Mouse (Mus musculus) stomach, embryonic 14.5 days (tissue): ENCODE data around the gene Lcor. TPM values are rescaled to one million over a fixed set of nuclear protein-coding genes. Genes with fewer than 3 reads are reported as not detected.

ENCODE experiments used
- ATAC-seq: fragments of 200-750 bp; cut with Nextera tagmentation; 2 replicates; pipeline ENCODE4 v1.8.0; 2017; ENCODE audit warnings: low read depth, moderate TSS enrichment; ENCODE audit not compliant: insufficient number of reproducible peaks, insufficient read depth, low FRiP score
- H3K27ac ChIP-seq: fragments of 300-500 bp; sonication (generic); 2 replicates; pipeline ENCODE4 v1.5.1; 2014; ENCODE audit warnings: mild to moderate bottlenecking, low read length, moderate library complexity, mixed read lengths
- H3K27me3 ChIP-seq: fragments of 300-500 bp; sonication (generic); 2 replicates; pipeline ENCODE4 v1.6.1; 2014; ENCODE audit warnings: low read length, control low read depth, mixed read lengths; ENCODE audit not compliant: control insufficient read depth, insufficient read depth
- H3K36me3 ChIP-seq: fragments of 300-500 bp; sonication (generic); 2 replicates; pipeline ENCODE4 v1.6.1; 2014; ENCODE audit warnings: mild to moderate bottlenecking, control low read depth, low read length, moderate library complexity, mixed read lengths; ENCODE audit not compliant: control insufficient read depth, insufficient read depth
- H3K4me1 ChIP-seq: fragments of 300-500 bp; sonication (generic); 2 replicates; pipeline ENCODE4 v1.6.1; 2014; ENCODE audit warnings: low read length, control low read depth, mixed read lengths; ENCODE audit not compliant: control insufficient read depth, insufficient read depth
- H3K4me2 ChIP-seq: fragments of 300-500 bp; sonication (generic); replicated peaks from 2 replicates; pipeline ENCODE4 v1.6.1; 2014; ENCODE audit warnings: low read depth, low read length, control low read depth
- H3K4me3 ChIP-seq: fragments of 300-500 bp; sonication (generic); 2 replicates; pipeline ENCODE4 v1.5.1; 2014; ENCODE audit warnings: low read depth, low read length, control low read depth
- H3K9ac ChIP-seq: fragments of 300-500 bp; sonication (generic); replicated peaks from 2 replicates; pipeline ENCODE4 v1.6.1; 2014; ENCODE audit warnings: low read depth, mild to moderate bottlenecking, control low read depth, low read length, moderate library complexity, mixed read lengths
- H3K9me3 ChIP-seq: fragments of 300-500 bp; sonication (generic); 2 replicates; pipeline ENCODE4 v1.6.1; 2016; ENCODE audit warnings: low read depth, low read length, control low read depth; ENCODE audit not compliant: control insufficient read depth
- whole genome bisulfite sequencing: fragments of 180-500 bp; shearing (Covaris S2); extraction: QIAGEN DNeasy Blood & Tissue Kit; methylation state at CpG from one replicate; pipeline ENCODE4 v1.1.7; 2014; 5-methylcytosine and 5-hydroxymethylcytosine counted together
- polyA plus RNA-seq: library from polyadenylated mRNA; unstranded; fragments of >200 nt; fragmentation: Nextera tagmentation; extraction: Ambion mirVana; gene quantifications from 2 replicates; pipeline ENCODE4 v1.2.1, GENCODE M21; 2014

The Lcor gene
- polyA plus RNA-seq = 20.6 and 23.0 TPM in 2 replicates

DNA sequence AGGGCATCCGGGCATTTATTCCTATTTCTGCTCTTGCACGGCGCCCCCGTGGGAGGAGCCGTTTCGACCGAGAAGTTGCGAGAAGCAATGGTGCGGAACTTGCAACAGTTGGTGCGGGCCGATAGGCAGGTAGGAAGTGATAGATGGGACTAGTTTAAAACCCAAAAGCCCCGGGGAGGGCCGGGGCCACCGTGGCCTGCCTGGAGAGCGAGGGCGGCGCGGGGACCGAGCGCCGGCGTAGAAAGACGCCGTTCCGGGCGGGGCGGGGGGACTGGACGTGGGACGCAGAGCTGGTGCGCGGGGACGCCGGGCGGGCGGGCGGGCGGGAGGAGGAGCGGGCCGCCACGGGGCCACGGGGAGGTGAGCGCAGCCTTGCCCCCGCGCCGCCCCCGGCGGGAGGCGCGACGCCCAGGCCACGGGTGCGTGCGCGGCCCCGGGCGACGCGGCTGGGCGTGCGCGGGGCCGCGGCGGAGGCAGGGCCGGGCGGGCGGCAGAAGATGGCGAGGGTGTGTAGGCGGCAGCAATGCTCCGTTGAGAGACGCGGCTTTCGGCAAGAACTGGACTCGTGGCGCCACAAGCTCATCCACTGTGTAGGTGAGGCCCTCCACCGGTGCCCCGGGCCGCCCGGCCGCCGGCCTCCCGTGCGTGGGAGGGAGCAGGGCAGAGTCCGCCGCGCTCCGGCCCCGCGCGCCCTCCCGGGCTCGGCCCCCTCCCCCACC, at the start of gene Lcor:
Gene Lcor (plus strand): TSS at position 448 of the 719 bp plus-strand sequence.
- no peaks in the 10 kb centered on the region for H3K9me3 ChIP-seq
- H3K9ac ChIP-seq = peak within 1 kb of the TSS; percentile 87
- peak; percentile 92 for ATAC-seq
- H3K4me2 ChIP-seq = peak within 1 kb of the TSS; percentile 86
- H3K27me3 ChIP-seq = no peaks in the 10 kb centered on the region
- under 1% methylated on average over 69 of the region's 92 CpGs for WGBS
- peaks cover 15% of the 10 kb centered on the region for H3K4me1 ChIP-seq
- no peaks in the 10 kb centered on the region for H3K36me3 ChIP-seq
- H3K4me3 ChIP-seq = peak within 1 kb of the TSS; percentile 87
- H3K27ac ChIP-seq = peak within 1 kb of the TSS; percentile 98

GRCm38 (mm10) chr19:41435366-41435765, 47.1 kb upstream of the Lcor start:
- 85% methylated on average over 10 of the region's 10 CpGs for WGBS

DNA sequence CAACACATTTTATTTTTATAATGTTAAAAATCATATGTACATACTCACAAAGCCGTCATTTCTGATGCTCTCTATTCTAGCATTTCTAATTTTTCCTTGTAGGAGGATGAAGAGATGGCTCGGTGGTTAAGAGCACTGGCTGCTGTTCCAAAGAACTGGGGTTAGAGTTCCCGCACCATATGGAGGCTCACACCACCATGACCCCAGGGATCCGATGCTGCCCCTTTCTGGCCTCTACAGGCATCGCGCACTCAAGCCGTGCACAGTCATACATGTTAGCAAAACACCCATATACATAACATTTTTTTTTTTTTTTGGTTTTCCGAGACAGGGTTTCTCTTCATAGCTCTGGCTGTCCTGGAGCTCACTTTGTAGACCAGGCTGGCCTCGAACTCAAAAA, 46.0 kb upstream of the Lcor start:
- Histone ChIP-seq H3K4me3 (no peak overlapping the region), H3K27me3 (no peaks in the 10 kb centered on the region), H3K9ac (no peak overlapping the region), H3K4me1 (no peaks in the 10 kb centered on the region), H3K36me3 (no peaks in the 10 kb centered on the region), H3K27ac (no peak overlapping the region), H3K4me2 (no peak overlapping the region), H3K9me3 (no peaks in the 10 kb centered on the region)
- WGBS = 95% methylated on average over 9 of the region's 9 CpGs
- ATAC-seq = no peak

More at GRCm38 (mm10) chr19:41435366-41435765, 47.1 kb upstream of the Lcor start:
- H3K27me3 ChIP-seq = no peaks in the 10 kb centered on the region
- H3K36me3 ChIP-seq = no peaks in the 10 kb centered on the region
- no peak overlapping the region for H3K9ac ChIP-seq
- ATAC-seq = no peak
- H3K27ac ChIP-seq = no peak overlapping the region
- no peaks in the 10 kb centered on the region for H3K9me3 ChIP-seq
- H3K4me2 ChIP-seq = no peak overlapping the region
- H3K4me1 ChIP-seq = no peaks in the 10 kb centered on the region
- no peak overlapping the region for H3K4me3 ChIP-seq

DNA sequence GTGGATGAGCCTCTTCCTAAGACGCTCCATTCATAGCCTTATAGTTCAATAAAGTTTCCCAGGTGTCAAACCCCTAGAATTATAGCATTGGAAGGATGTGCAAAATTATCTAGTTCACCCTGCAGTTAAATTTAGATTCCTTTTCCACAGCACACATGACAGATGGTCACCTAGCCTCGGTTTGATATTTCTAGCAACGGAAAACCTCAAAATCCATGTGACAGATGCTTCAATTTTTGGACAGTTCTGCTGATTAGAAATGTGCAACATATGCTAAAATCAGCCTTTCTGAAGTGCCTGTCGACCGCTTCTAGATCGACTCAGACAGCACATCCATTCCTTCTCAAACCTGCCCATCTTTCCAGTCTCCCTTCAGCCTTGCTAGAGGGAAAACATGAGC, 43.5 kb upstream of the Lcor start:
- H3K27ac ChIP-seq = no peak overlapping the region
- no peaks in the 10 kb centered on the region for H3K4me1 ChIP-seq
- no peak overlapping the region for H3K4me2 ChIP-seq
- no peak for ATAC-seq
- H3K4me3 ChIP-seq = no peak overlapping the region
- H3K27me3 ChIP-seq = no peaks in the 10 kb centered on the region
- no peak overlapping the region for H3K9ac ChIP-seq
- no peaks in the 10 kb centered on the region for H3K36me3 ChIP-seq
- WGBS = 89% methylated on average over 6 of the region's 6 CpGs
- no peaks in the 10 kb centered on the region for H3K9me3 ChIP-seq

DNA sequence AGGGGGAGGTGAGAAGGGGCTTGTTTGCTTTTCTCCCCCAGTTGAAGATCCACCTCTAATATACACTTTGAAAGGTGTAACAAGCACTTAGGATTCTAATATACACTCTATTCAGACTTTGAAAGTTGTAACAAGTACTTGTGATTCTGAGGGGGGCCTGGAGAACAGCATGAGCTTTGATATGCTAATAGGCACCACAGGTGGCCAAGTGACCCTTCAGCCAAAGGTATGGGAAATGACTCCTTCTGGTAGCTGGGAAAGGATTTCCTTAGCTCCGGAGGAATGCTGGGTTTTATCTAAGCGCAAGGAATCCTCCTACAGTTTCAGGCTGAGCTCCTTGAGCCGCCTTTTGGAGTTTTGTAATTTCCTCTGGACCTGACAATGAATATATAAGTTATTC, 41.0 kb upstream of the Lcor start:
- no peaks in the 10 kb centered on the region for H3K27me3 ChIP-seq
- H3K9ac ChIP-seq = no peak overlapping the region
- no peaks in the 10 kb centered on the region for H3K4me1 ChIP-seq
- WGBS = 40% methylated on average over 3 of the region's 3 CpGs
- no peak overlapping the region for H3K4me2 ChIP-seq
- H3K9me3 ChIP-seq = no peaks in the 10 kb centered on the region
- ATAC-seq = no peak
- no peaks in the 10 kb centered on the region for H3K36me3 ChIP-seq
- no peak overlapping the region for H3K4me3 ChIP-seq
- H3K27ac ChIP-seq = no peak overlapping the region

DNA sequence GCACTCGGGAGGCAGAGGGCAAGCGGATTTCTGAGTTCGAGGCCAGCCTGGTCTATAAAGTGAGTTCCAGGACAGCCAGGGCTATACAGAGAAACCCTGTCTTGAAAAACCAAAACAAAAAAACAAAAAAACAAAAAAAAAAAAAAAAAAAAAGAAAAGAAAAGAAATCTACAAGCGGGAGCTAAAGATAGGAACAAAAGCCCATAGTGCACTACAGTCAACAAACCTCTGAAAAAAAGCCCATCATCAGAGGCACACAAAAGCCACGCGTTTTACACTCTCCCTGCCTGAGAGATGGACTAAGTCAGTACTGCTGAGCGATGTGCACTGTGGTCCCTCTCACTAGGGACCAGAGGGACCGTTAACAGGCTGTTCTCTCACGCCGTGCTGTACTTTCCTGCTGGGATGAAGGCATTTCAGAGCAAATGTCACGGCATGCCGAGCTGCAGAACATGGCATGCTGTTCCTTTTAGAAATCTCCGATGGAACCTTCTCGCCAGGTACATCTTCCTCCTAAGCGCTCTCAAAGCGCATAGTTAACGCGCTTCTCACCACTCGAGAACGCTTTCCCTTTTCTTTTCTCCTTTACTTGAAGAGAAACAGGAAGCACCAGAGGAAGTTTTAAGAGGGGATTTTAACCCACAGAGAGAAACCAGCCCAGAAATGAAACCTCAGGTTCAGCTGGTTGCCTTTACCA, 40.4 kb upstream of the Lcor start:
- 21% methylated on average over 20 of the region's 20 CpGs for WGBS
- Histone ChIP-seq H3K9ac (no peak overlapping the region), H3K27ac (no peak overlapping the region)

DNA sequence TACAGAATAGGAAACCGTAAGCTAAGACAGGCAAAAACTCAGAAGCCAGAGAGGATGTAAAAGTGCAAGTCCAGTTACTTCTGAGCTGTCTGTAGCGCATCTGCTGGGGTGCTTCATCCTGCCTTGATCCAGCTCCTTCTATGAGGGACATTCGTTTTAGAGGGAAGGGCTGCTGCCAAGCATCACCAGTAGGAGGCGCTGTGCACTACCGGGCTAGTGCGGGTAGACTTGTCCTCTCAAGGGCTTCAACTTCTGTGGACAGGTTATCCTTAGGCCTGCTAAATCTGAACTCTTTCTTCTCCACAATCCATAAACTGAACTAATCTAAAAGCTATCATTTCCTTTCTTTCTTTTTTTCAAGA, 39.8 kb upstream of the Lcor start:
- H3K9ac ChIP-seq = no peak overlapping the region
- peak overlapping the region; percentile 29 for H3K4me2 ChIP-seq
- WGBS = 21% methylated on average over 6 of the region's 6 CpGs
- H3K9me3 ChIP-seq = no peaks in the 10 kb centered on the region
- ATAC-seq = peak; percentile 46; the same call in 1 of the 2 replicates
- peak overlapping the region; percentile 5; the same call in 1 of the 2 replicates for H3K4me3 ChIP-seq
- no peak overlapping the region for H3K27ac ChIP-seq
- H3K36me3 ChIP-seq = no peaks in the 10 kb centered on the region
- no peaks in the 10 kb centered on the region for H3K4me1 ChIP-seq
- no peaks in the 10 kb centered on the region for H3K27me3 ChIP-seq

More for the DNA sequence above, 40.4 kb upstream of the Lcor start:
- Histone ChIP-seq H3K27me3 (no peaks in the 10 kb centered on the region), H3K9me3 (no peaks in the 10 kb centered on the region), H3K4me3 (peak overlapping the region; percentile 5; the same call in 1 of the 2 replicates), H3K4me1 (no peaks in the 10 kb centered on the region), H3K4me2 (peak overlapping the region; percentile 29), H3K36me3 (no peaks in the 10 kb centered on the region)
- no peak for ATAC-seq

DNA sequence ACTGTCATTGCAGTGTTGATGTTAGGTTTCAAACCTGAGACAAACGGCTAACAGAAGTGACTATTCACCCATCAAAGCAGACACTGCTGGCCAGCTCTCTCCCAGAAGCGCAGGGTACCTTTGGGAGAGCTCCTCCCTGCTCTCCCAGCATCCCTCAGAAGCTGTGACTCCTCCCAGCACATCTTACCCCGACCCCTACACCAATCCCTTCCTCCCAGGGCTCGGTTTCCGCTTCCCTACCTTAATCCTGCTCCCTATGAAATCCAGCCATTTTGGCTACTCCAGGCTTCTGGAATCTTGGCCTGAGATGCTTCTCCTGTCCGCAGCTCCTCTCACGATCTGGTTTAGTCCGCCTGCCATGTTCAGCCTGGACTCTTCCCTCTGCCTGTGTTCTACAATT, 37.9 kb upstream of the Lcor start:
- H3K27ac ChIP-seq = no peak overlapping the region
- no peak overlapping the region for H3K4me3 ChIP-seq
- no peaks in the 10 kb centered on the region for H3K9me3 ChIP-seq
- H3K36me3 ChIP-seq = no peaks in the 10 kb centered on the region
- WGBS = 45% methylated on average over 8 of the region's 8 CpGs
- H3K9ac ChIP-seq = no peak overlapping the region
- ATAC-seq = no peak
- no peaks in the 10 kb centered on the region for H3K27me3 ChIP-seq
- no peaks in the 10 kb centered on the region for H3K4me1 ChIP-seq
- H3K4me2 ChIP-seq = no peak overlapping the region
